Mouse (Mus musculus) erythroblast, embryonic 14.5 days (primary cell): Measurements from ENCODE around the gene Morn5. TPM values are rescaled to one million over a fixed set of nuclear protein-coding genes. Genes with fewer than 3 reads are reported as not detected.

Experiments used
- H3K27me3 ChIP-seq: 2 replicates; pipeline ENCODE4 v1.6.1; 2012; ENCODE audit warnings: inconsistent platforms; ENCODE audit not compliant: control insufficient read depth
- H3K36me3 ChIP-seq: 2 replicates; pipeline ENCODE4 v1.6.1; 2012; ENCODE audit warnings: mild to moderate bottlenecking, inconsistent platforms; ENCODE audit not compliant: control insufficient read depth
- H3K4me1 ChIP-seq: 2 replicates; pipeline ENCODE4 v1.6.1; 2012; ENCODE audit warnings: inconsistent platforms; ENCODE audit not compliant: control insufficient read depth
- H3K4me3 ChIP-seq: replicated peaks from 2 replicates; pipeline ENCODE3; 2012; ENCODE audit warnings: moderate library complexity, mild to moderate bottlenecking, inconsistent platforms
- H3K9me3 ChIP-seq: 2 replicates; pipeline ENCODE4 v1.6.1; 2012; ENCODE audit warnings: low read length, inconsistent platforms, mixed read lengths; ENCODE audit not compliant: control insufficient read depth
- GATA1 ChIP-seq: IDR thresholded peaks from 2 replicates; pipeline ENCODE4 v1.6.1; 2012; ENCODE audit warnings: low read length, inconsistent platforms, mixed read lengths
- TAL1 ChIP-seq: IDR thresholded peaks from 3 replicates; pipeline ENCODE4 v1.6.1; 2012; ENCODE audit warnings: low read length, inconsistent platforms, mixed read lengths
- polyA plus RNA-seq: library from polyadenylated mRNA; stranded (reverse); fragments of >175 nt; gene quantifications from 2 replicates; pipeline ENCODE4 v1.2.3, GENCODE M21; 2012

The Morn5 gene
- polyA plus RNA-seq, 1 experiment: not detected

- no peaks in the 10 kb centered on the region for H3K36me3 ChIP-seq
- no peaks in the 10 kb centered on the region; the same call in 1 of the 2 replicates for H3K4me1 ChIP-seq
- peaks cover 8% of the 10 kb centered on the region for H3K27me3 ChIP-seq
- H3K4me3 ChIP-seq: no peak overlapping the region
- no peaks in the 10 kb centered on the region for H3K9me3 ChIP-seq
- TF ChIP-seq TAL1: no peak
- no peak for TF ChIP-seq GATA1
These were observed 26.0 kb upstream of the Morn5 start for GRCm38 (mm10) chr2:36023291-36023690.

GRCm38 (mm10) chr2:36032884-36033283 is 16.4 kb upstream of the Morn5 start:
- Histone ChIP-seq H3K9me3 (no peaks in the 10 kb centered on the region), H3K4me1 (no peaks in the 10 kb centered on the region), H3K27me3 (no peaks in the 10 kb centered on the region), H3K4me3 (no peak overlapping the region), H3K36me3 (peaks cover 31% of the 10 kb centered on the region)
- TF ChIP-seq TAL1 (no peak), GATA1 (no peak)

- Histone ChIP-seq H3K9me3 (no peaks in the 10 kb centered on the region), H3K4me3 (no peak overlapping the region), H3K4me1 (no peaks in the 10 kb centered on the region), H3K27me3 (no peaks in the 10 kb centered on the region), H3K36me3 (peaks cover 40% of the 10 kb centered on the region)
- no peak for TF ChIP-seq GATA1
- TF ChIP-seq TAL1: no peak
These were observed 15.3 kb upstream of the Morn5 start for GRCm38 (mm10) chr2:36033966-36034365.

- no peak overlapping the region for H3K4me3 ChIP-seq
- H3K9me3 ChIP-seq: no peaks in the 10 kb centered on the region
- no peaks in the 10 kb centered on the region for H3K4me1 ChIP-seq
- TF ChIP-seq GATA1: no peak
- no peak for TF ChIP-seq TAL1
- H3K36me3 ChIP-seq: peaks cover 49% of the 10 kb centered on the region
- H3K27me3 ChIP-seq: no peaks in the 10 kb centered on the region
These were observed 14.4 kb upstream of the Morn5 start for GRCm38 (mm10) chr2:36034898-36035297.

GRCm38 (mm10) chr2:36035413-36036081 is 13.7 kb upstream of the Morn5 start:
- TF ChIP-seq GATA1 (no peak), TAL1 (no peak)
- peaks cover 52% of the 10 kb centered on the region for H3K36me3 ChIP-seq
- no peak overlapping the region for H3K4me3 ChIP-seq
- no peaks in the 10 kb centered on the region for H3K27me3 ChIP-seq
- no peaks in the 10 kb centered on the region for H3K4me1 ChIP-seq
- no peaks in the 10 kb centered on the region for H3K9me3 ChIP-seq

GRCm38 (mm10) chr2:36039297-36039985 is 9.8 kb upstream of the Morn5 start:
- TF ChIP-seq GATA1 (no peak), TAL1 (no peak)
- Histone ChIP-seq H3K4me3 (no peak overlapping the region), H3K36me3 (peaks cover 80% of the 10 kb centered on the region), H3K4me1 (no peaks in the 10 kb centered on the region), H3K27me3 (no peaks in the 10 kb centered on the region), H3K9me3 (no peaks in the 10 kb centered on the region)

GRCm38 (mm10) chr2:36040872-36041271 is 8.4 kb upstream of the Morn5 start:
- H3K4me1 ChIP-seq: no peaks in the 10 kb centered on the region
- no peaks in the 10 kb centered on the region for H3K9me3 ChIP-seq
- H3K4me3 ChIP-seq: no peak overlapping the region
- TF ChIP-seq GATA1 (no peak), TAL1 (no peak)
- peaks cover 73% of the 10 kb centered on the region for H3K36me3 ChIP-seq
- no peaks in the 10 kb centered on the region for H3K27me3 ChIP-seq

GRCm38 (mm10) chr2:36048164-36048563 is 1.1 kb upstream of the Morn5 start:
- Histone ChIP-seq H3K9me3 (no peaks in the 10 kb centered on the region), H3K4me3 (peak overlapping the region; percentile 78), H3K4me1 (peaks cover 29% of the 10 kb centered on the region), H3K27me3 (peaks cover 7% of the 10 kb centered on the region; the same call in 1 of the 2 replicates), H3K36me3 (peaks cover 28% of the 10 kb centered on the region)
- TF ChIP-seq TAL1 (no peak), GATA1 (no peak)

- Histone ChIP-seq H3K9me3 (no peaks in the 10 kb centered on the region), H3K4me1 (peaks cover 29% of the 10 kb centered on the region), H3K4me3 (peak overlapping the region; percentile 78), H3K36me3 (peaks cover 15% of the 10 kb centered on the region), H3K27me3 (peaks cover 7% of the 10 kb centered on the region; the same call in 1 of the 2 replicates)
- no peak for TF ChIP-seq GATA1
- TF ChIP-seq TAL1: no peak
These were observed 303 bp downstream of the Morn5 start for GRCm38 (mm10) chr2:36049567-36049954.

GRCm38 (mm10) chr2:36053249-36053648 is 4.0 kb downstream of the Morn5 start:
- TF ChIP-seq TAL1 (no peak), GATA1 (no peak)
- Histone ChIP-seq H3K4me1 (peaks cover 13% of the 10 kb centered on the region), H3K9me3 (no peaks in the 10 kb centered on the region), H3K27me3 (peaks cover 7% of the 10 kb centered on the region; the same call in 1 of the 2 replicates), H3K36me3 (no peaks in the 10 kb centered on the region), H3K4me3 (no peak overlapping the region)
